Mouse (Mus musculus) naive thymus-derived CD4-positive, alpha-beta T cell, adult 2 months (primary cell): ENCODE measurements at regions not wholly inside any gene's neighbourhood (a gene's known extent, or its start where the extent isn't known, plus 50 kb on each side); places are given as distances from the start of the nearest gene placed in this dataset.

ENCODE experiments used
- DNase-seq: peaks from one replicate; pipeline ENCODE4 v3.0.0-alpha.2; 2011; ENCODE audit warnings: low read depth

DNA sequence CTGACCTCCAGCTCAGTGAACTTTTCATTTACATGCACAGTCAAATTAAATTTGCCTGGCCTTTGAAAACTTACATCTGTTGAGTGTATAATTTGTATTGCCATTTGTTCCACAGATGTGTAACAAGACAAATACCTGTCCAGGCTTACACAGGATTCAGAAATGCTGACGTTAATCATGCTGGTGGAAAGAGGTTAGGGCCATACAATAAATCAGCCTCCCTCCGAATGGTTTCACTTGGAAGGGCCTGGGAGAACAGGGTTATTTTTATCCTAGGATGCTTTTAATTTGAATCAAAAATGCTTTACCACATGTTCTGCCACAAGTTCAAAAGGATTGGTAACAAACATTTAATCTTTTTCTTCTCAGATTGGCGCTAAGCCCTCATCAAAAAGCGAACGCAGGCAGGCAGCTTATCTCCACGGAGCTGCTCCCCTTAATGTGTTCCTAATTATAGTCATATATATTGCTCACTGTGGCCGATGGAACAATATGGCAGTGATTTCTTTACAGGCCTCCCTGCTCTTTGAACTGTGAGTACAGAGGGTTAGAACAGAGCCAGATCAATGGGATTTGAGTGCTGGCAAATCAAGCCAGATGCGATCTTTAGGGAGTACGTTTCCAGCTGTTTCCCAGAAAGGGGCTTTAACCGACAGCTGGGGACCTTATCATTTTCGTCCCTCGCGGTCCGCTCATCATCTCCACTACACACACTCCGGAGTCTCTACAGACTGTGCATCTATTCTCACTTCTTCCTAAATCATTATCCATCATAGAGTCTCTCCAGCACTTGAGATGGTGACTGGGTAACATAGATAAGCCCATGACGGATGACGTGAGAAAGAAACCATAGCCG lies 313.9 kb downstream of the Ndfip2 start:
- no peak for DNase-seq

DNA sequence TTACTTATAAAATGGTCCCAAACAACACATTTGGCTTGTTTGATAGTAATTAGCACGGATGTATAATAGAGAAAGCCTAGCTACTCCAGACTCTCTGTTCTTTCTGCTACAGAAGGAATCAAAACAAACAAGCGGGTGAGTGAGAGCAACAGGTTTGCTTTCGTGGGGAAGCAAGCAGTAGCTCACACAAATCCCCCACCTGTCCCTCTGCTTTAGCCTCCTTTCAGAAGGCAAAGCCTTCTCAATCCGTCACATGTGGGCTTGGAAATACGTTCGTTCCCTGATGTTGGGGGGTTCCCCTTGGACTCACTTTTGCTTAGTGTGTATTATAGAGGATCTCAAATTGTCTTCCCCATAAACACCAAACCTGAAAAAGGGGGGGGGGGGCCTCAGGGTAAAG lies 311.8 kb downstream of the Ndfip2 start:
- no peak for DNase-seq

DNA sequence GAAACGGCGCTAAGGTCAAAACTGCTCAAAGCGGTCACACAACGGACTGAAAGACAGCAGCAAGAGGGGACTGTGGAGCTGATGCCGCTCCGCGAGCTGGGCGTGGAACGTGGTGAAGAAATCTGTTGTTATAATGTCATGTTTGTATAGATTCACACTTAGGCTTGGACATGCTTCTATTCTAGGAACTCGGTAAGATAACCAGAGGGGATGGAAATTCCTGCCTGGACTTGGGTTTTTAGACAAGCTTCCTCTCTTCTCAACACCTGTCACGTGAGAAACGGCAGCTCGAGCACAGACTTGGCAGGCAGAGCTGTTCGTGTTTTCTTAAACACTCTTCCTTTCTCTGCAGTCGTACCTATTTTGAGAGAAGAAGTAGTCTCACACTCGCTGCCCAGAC lies 307.5 kb downstream of the Ndfip2 start:
- DNase-seq: no peak

DNA sequence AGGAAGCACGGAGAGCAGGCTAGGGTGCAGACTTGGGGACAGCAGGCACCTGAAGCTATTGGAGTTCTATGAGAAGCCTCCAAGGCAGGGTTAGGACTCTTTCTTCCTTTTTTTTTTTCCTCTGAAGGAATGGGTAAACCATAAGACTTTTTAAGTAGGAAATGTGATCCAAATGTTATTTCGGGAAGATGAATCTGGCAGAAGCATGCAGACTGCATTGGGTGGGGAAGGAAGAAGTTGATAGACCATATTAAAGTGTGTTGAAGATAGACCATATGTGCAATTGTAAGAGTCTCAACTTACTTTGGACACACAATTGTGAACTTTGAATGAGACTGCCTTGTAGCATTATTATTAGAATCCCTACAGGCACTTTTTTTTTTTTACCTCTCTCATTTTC lies 304.5 kb downstream of the Ndfip2 start:
- no peak for DNase-seq

DNA sequence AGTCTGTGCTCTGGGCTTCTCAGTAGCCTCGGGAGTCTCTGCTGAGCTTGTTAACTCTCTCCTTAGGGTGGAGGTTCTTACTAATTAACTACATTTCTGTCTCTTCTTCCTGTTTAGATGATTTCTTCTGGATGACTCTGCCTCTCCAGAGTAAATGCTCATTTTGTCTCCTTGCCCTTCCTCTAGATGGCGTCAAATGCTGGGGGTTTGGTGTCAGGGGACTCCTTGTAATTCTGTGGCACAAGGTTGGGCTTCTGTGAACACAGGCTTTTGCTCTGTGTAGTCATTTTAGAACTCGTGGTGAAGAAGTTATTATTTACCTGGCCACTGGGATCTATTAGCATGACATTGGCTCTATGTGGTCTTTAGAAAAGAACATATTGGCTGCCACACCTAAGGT lies 298.4 kb downstream of the Ndfip2 start:
- no peak for DNase-seq

DNA sequence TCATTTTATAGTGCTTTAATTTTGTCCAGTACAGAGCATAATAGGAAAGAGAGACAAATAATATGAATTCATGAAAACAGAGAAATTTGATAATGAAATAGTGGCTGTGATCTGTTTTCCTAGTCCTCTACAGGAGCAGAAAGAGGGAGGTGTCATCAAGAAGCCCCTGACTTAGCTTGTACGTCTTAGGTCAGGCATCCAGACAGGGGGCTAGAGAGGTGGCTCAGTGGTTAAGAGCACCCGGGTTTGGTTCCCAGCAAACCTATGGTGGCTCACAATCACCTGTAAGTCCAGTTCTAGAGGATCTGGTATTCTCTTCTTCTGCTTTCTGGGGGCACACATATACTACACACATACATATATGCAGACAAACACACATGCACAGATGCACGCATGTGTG lies 285.7 kb downstream of the Ndfip2 start:
- DNase-seq: no peak

DNA sequence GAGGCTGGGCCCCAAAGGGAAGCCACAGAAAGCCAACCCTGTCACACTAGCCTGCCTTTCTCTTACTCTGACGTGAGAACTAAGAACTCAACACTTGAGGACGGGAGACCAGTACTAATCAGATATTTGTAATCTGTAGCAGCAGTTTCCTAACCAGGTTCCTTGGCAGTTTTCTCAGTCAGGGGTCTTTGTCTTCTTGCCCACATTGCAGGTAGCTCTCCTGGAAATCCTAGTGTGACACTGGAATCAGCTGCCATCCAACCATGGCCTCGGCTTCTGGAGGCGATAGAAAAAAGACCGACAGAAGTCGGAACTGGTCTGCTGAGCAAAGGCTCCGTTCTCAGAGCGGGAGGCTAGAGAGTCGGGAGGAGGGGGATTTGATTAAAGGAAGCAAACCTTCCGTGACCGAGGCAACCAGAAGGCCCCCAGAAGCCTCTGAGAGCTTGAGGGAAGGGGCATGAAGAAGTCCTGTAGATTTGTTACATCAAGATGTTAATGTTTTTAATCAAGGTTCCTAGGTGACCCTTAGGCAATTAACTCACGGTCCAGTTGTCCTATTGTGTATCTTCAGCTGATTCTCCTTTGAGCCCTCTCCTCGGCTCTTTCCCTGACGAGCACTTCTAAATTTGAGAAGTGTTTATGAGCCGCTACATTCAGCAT lies 284.2 kb downstream of the Ndfip2 start:
- DNase-seq: no peak

DNA sequence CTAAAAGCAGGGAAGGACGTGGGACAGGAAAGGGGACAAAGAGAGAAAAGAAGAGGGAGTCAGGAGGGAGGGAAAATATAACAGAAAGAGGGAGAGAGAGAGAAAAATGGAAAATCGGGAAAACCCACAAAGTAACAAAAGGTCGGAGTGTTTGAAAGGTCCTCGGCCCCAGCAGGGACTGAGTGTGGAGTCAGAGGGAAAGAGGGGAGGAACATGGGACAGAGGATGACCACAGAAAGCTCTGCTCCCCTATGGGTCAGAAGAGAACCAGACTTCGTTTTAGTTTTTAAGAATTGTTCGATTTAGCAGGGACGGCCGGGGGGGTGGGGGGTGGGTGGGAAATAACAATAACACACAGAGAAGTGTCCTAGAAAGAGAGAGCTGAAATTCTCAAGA lies 283.7 kb downstream of the Ndfip2 start:
- DNase-seq: no peak

DNA sequence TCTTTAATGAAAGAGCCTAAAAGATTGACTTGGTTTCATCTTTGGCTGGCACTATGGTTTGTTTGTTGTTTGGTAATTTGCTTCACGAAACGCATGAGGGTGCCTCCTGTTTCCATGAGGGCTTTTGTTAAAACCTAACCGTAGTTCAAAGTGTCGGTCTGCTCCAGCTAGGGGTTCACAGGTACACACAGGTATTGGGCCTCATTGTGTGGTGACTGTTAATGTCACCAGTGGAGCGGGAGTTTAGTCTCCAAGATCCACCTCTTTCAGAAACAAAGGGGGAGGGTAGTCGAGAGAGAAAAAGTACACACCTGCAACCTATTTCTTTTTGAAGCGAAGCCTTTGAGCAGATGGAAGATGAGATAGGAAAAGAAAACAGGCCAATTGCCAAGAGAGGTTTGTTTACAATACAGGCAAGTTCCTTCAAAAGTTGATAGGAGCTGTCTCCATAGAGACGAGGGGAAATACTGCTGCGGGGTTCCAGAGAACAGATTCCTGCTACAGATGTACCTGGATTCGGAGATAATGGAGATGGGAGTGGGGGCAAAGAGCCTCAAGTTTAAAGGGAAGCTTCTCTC lies 273.9 kb downstream of the Ndfip2 start:
- DNase-seq: no peak

DNA sequence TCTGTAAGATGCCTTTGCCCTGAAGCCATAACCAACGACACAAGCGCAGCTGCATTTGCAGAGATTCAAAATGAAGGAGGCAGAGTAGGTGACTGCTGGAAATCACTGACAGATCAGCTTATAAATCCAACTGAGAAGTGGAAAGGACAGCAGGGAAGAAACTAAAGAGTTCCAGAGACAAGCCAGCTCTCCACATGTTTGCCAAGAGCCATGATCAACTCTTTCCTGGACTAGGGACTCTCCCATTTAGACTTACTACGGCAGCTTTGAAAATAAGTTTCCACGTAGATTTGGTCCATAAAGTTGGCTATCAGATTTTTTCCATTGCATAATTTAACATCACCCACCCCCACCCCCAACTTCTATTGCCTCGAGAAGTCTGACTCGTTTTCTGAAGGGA lies 269.7 kb downstream of the Ndfip2 start:
- DNase-seq: no peak

DNA sequence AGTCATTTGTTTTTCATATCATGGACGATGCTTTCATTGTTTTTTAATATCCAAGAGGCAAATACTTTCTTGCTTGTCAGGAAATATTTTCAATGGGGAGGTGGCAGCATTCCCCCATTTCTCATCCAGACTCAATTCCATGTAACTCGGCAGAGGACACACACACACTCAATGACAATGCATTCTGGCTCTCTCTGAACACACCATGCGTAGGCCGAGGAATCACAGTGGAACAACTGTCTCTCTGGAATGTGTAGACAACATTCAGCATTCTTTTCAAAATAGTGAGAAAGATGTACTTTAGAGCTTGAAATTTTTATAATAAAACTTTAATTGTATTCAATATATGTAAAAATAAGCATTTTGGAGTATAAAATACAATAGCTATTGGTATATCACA lies 265.5 kb downstream of the Ndfip2 start:
- DNase-seq: no peak

DNA sequence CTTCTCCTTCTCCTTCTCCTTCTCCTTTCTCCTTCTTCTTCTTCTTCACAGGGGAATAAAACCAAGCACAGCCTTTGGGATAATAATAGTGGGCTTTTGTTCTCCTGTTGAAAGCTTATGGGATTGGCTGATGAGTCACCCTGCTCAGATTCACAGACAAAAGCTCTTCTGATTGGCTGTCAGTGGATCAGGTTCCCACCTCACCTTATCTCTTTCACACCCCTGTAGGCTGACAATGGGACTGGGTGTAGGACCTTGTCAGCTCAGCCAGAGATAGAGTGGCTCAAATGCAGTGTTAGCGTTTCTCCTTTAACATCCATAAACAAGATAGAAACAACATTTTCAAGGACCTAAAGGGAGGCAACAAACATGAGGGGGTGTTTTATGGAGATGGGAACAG lies 263.9 kb downstream of the Ndfip2 start:
- no peak for DNase-seq

DNA sequence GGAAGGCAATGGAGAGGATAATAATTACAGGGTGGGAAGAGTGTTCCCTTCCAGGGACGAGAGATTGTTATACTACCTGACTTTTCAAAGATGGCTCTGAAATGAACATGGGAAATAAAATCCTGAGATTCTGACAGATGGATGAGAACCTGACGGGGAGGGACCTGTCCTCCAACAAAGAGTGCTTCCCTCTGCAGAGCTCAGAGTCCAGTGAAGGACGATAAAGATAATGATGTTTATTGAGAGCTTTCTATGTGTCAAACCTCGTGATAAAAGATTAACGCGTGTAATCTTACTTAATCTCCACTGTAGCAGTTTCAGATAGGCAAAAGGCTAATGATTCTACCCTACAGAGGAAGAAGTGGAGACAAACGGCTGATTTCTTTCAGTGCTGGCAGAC lies 260.3 kb downstream of the Ndfip2 start:
- DNase-seq: no peak

DNA sequence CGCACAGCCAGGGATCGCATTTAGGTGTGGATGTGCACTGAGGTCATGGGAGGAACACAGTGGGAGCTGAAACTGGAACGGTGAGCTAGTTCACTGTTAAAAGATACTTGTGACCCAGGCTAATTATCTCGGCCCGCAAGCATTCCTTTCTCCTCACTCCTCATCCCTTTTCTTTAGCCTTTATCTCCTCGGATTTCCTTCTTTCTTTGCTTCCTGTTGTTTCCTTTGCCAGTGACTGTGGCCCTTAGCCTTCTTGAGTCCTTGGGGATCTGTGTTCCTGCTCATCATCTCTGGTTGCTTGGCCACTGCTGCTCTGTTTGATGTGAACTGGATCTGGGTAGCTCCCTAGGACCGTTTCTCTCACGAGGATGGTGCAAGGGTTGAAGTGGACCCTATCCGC lies 256.0 kb downstream of the Ndfip2 start:
- no peak for DNase-seq

DNA sequence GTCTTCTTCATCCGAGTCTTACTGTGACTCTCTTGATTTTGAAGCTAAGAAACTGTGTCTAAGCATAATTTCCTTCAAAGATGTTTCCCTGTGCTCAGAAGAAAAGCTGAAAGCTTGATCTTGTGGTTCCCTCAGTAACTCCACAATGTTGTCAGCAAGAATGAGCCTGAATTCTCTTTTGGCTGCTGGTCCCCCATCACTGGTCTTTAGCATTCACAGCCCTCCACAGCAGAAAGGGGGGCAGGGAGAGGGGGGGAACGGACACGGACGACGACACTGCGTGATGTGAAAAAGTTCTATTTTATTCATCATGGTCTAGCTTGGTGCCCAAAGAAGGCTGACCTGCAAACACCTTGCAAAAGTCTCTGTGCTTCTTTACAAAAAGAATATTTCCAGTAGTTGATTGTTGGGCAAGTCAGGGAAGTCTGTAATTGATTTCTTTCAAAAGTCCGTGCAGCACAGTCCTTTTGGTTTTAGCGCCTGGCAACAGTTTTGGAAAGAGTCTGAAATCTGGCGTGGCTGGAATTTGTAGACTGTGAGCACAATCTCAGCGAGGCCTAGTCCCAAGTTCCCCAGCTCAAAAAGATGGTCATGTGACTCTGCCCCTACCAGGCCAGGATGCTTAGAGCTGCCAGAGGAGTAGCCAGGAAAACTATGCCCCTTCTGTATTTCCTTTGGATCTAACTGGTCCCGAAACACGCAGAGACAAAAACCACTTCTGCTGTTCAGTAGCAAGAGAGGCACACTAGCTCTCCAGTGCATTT lies 254.7 kb downstream of the Ndfip2 start:
- DNase-seq: no peak

DNA sequence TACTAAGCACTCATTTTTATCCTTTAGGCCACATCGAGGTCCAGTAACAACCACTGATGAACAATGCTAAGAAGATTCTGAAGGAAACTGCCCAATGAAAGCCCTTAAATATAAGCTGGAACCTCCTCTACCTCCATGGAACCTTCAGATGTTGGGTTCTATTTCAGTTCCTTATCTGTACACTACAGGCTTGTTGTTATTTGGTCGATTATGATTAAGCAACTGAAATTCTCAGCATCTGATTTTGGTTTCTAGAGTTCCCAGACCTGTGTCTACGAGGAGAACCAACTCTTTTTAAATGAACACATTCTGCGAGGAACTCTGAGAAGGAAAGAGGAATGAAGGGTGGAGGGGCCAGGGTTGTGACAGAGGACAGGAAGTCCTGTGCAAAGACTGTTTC lies 253.5 kb downstream of the Ndfip2 start:
- no peak for DNase-seq

DNA sequence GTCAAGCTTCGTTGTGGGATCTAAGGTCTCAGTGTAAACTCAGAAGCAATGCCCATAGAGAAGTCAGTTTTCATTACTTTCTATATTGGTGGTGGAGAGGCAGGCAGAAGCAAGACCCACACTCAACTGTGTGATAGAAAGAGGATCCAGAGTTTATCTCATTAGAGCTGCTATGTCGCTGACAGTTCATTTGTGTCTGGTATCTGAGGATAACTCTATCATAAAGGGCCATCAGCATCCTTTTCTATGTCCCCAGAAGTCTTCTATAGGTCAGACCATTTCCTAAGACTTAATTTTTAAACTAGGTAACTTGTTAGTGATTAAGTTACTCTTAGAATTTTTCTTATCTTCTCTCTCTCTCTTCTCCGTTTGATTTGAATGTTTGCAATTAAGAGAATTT lies 252.8 kb downstream of the Ndfip2 start:
- no peak for DNase-seq

DNA sequence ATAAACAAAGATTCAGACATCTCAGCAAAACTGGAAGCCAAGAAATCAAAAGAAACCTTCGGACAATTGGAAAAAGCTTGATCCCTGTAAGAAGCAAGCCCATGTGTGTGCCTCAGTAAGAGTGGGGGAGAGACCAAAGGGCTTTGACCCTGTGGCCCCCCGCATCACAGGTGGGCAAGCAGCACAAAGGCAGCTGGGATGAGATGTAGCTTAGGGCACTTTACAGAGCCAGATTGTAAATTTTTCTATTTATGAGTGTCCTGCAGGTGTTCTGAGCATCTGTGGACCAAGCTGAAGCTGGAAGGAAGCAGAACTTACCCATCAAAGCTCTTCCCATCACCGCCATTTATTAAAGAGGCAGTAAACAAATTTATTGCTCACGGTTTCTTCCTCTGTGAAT lies 246.9 kb downstream of the Ndfip2 start:
- DNase-seq: no peak

DNA sequence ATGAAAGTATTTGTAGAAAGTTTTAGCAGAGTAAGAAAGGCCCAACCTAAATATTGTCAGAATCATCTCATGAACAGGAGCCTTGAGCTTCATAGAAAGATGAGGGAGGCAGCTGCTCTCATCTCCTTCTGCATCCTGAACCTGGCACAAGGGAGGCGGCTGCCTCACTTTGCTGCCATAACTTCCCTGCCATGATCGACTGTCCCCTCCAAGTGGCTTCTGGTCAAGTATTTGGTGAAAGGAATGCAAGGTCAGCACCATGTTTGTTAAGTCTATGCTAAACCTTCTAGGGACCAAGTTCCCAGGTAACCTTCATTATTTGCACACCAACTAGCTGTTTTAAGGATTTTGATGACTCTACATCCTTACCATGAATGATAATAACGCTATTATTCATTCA lies 246.0 kb downstream of the Ndfip2 start:
- DNase-seq: no peak

DNA sequence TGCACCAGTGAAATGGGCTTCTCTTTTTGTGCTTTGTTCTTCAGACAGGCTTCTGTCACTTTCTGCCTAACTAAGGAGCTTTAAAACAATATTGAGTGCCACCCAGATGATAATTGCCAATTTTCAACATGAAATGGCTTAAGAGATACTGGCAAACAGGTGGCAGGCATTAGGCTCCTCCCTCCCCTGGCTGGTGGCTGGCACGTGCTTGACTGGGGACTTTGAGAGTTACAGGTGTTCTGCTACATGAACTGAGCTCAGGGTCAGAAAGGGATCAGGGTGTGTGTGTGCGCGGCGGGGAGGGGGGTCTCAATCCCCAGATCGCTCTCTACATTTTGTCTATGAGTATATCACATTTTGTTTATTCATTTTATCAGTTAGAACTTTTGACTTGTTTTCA lies 245.4 kb downstream of the Ndfip2 start:
- DNase-seq: no peak

DNA sequence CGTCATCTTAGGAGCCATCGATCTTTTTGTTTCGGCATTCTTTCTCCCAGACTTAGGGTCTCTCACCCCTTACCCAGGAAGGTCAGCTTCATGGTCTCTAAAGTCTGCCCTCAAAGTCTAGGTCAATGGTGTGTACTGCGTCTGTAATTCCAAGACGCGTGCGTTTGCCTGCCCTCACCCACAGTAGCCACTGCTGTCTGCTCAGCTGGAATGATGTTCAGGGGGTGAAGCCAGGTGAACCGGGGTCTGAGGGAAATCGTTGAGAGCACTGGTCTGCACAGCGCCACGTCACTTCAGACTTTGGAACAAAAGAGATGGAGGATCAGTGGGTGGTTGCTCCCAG lies 244.2 kb downstream of the Ndfip2 start:
- no peak for DNase-seq

DNA sequence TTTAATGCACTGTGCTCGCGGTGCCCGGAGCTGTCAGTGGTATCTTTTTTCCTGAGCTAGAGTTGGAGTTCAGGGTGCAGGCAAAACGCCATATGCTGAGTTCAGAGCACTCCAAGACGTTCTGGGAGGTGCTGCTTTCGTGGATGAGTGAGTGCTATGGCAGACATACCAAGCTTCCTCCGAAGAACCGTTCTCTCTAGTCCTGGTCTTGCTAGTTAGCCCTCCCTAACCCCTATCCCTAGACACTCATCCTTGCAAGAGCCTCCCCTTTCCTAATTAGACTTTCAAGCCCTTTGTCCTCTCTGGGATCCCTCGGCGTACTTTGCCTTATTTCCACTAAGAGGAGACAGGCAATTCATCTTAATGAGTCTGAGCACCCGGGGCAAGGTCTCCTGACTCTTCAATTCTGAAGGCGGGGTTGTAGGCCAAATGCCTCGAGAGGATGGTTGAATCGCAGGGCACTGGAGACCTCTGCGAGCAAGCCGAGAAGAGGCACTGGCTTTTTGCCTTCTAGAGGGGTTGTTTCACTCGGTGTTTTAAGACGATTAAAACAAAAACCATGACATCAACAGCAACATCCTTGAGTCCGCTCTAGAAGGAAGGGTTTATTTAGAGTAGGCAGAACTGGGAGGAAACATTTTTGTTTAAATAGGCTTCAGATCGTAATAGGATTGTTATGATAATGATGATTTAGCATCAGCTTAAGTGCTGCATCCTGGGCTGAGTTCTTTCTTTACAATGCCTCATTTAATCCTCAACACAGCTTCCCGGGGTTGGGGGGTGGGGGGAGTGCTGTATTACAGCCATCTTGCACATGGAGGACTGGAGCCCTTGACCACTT lies 243.6 kb downstream of the Ndfip2 start:
- DNase-seq: no peak
